Mouse (Mus musculus) lung, adult 2 months (tissue): ENCODE results near the gene Pira2.
"Not testable (repeated sequence)": the region's sequence is repeated elsewhere in the genome, so short reads cannot be mapped to it uniquely, and the experiment has no call there.

Source experiments
- CTCF ChIP-seq: fragments of 200-500 bp; IDR thresholded peaks from 2 replicates; pipeline ENCODE4 v1.5.1; 2011; ENCODE audit warnings: mild to moderate bottlenecking, low read length, control low read depth; ENCODE audit not compliant: insufficient read depth
- POLR2A ChIP-seq: fragments of 200-500 bp; IDR thresholded peaks from 2 replicates; pipeline ENCODE4 v1.6.1; 2011; ENCODE audit warnings: low read depth, mild to moderate bottlenecking, control low read depth, low read length, borderline replicate concordance; ENCODE audit errors: extremely low read depth

DNA sequence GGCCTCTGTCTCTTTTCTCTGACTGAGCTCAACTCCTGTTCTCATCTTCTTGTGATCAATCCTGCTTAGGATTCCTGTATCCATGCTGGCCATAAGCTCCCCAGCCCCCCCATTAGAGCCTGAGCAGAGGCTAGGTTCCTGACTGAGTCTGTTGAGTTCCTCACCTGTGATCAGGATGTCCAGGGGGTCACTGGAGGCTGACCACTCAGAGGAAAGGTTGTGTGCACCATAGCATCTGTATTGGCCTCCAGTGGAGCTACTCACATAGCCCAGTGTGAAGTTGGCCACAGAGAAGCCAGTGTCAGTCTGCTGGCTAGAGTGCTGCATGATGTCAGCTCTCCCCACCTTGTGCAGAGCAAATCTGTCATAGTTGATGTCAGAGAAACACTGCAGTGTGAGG, 48.6 kb downstream of the Pira2 start:
- TF ChIP-seq CTCF, POLR2A: not testable (repeated sequence)
